Mouse (Mus musculus): ENCODE measurements at regions not wholly inside any gene's neighbourhood (a gene's known extent, or its start where the extent isn't known, plus 50 kb on each side); places are given as distances from the start of the nearest gene placed in this dataset.

GRCm38 (mm10) chr5:44416844-44417589 is 190.6 kb upstream of the Tapt1 start:
- Histone ChIP-seq H3K9ac (replicated peaks; ENCODE audit: low read length) (no peak overlapping the region), H3K9me3 (ENCODE audit: control insufficient read depth, low read length) (no peaks in the 10 kb centered on the region), H3K36me3 (ENCODE audit: control insufficient read depth, insufficient read depth, low read length) (no peaks in the 10 kb centered on the region), H3K4me1 (ENCODE audit: control insufficient read depth, insufficient read depth, low read length) (no peaks in the 10 kb centered on the region), H3K27ac (replicated peaks; ENCODE audit: low read depth, low read length) (no peak overlapping the region), H3K4me2 (ENCODE audit: low read length) (no peak overlapping the region), H3K4me3 (replicated peaks; ENCODE audit: low read depth, low read length) (no peak overlapping the region), H3K27me3 (ENCODE audit: control insufficient read depth, insufficient read depth, low read length) (no peaks in the 10 kb centered on the region)
- 85% methylated on average over 4 of the region's 4 CpGs for WGBS
- DNase-seq, result no peak
- no peak for ATAC-seq (ENCODE audit: low FRiP score, low TSS enrichment)

- H3K9ac ChIP-seq (replicated peaks; ENCODE audit: low read length), result no peak overlapping the region
- no peak overlapping the region for H3K4me2 ChIP-seq (ENCODE audit: low read length)
- DNase-seq (peak; percentile 66), ATAC-seq (ENCODE audit: low FRiP score, low TSS enrichment) (no peak)
- no peaks in the 10 kb centered on the region for H3K9me3 ChIP-seq (ENCODE audit: control insufficient read depth, low read length)
- no peaks in the 10 kb centered on the region for H3K36me3 ChIP-seq (ENCODE audit: control insufficient read depth, insufficient read depth, low read length)
- WGBS, result 48% methylated on average over 7 of the region's 7 CpGs
- no peaks in the 10 kb centered on the region for H3K4me1 ChIP-seq (ENCODE audit: control insufficient read depth, insufficient read depth, low read length)
- no peak overlapping the region for H3K27ac ChIP-seq (replicated peaks; ENCODE audit: low read depth, low read length)
- no peaks in the 10 kb centered on the region for H3K27me3 ChIP-seq (ENCODE audit: control insufficient read depth, insufficient read depth, low read length)
- no peak overlapping the region for H3K4me3 ChIP-seq (replicated peaks; ENCODE audit: low read depth, low read length)
These were observed 188.0 kb upstream of the Tapt1 start for GRCm38 (mm10) chr5:44414441-44414840.

GRCm38 (mm10) chr5:44403300-44403699 is 176.9 kb upstream of the Tapt1 start:
- DNase-seq, result no peak
- ATAC-seq (ENCODE audit: low FRiP score, low TSS enrichment), result no peak
- Histone ChIP-seq H3K36me3 (ENCODE audit: control insufficient read depth, insufficient read depth, low read length) (no peaks in the 10 kb centered on the region), H3K9me3 (ENCODE audit: control insufficient read depth, low read length) (no peaks in the 10 kb centered on the region), H3K9ac (replicated peaks; ENCODE audit: low read length) (no peak overlapping the region), H3K4me1 (ENCODE audit: control insufficient read depth, insufficient read depth, low read length) (no peaks in the 10 kb centered on the region), H3K4me2 (ENCODE audit: low read length) (no peak overlapping the region), H3K4me3 (replicated peaks; ENCODE audit: low read depth, low read length) (no peak overlapping the region), H3K27ac (replicated peaks; ENCODE audit: low read depth, low read length) (no peak overlapping the region), H3K27me3 (ENCODE audit: control insufficient read depth, insufficient read depth, low read length) (no peaks in the 10 kb centered on the region)
- 81% methylated on average over 6 of the region's 6 CpGs for WGBS

- ATAC-seq (ENCODE audit: low FRiP score, low TSS enrichment) (no peak), DNase-seq (no peak)
- no peaks in the 10 kb centered on the region for H3K9me3 ChIP-seq (ENCODE audit: control insufficient read depth, low read length)
- no peaks in the 10 kb centered on the region for H3K36me3 ChIP-seq (ENCODE audit: control insufficient read depth, insufficient read depth, low read length)
- H3K9ac ChIP-seq (replicated peaks; ENCODE audit: low read length), result no peak overlapping the region
- WGBS, result 77% methylated on average over 8 of the region's 8 CpGs
- H3K4me1 ChIP-seq (ENCODE audit: control insufficient read depth, insufficient read depth, low read length), result no peaks in the 10 kb centered on the region
- no peak overlapping the region for H3K4me2 ChIP-seq (ENCODE audit: low read length)
- no peak overlapping the region for H3K4me3 ChIP-seq (replicated peaks; ENCODE audit: low read depth, low read length)
- no peak overlapping the region for H3K27ac ChIP-seq (replicated peaks; ENCODE audit: low read depth, low read length)
- H3K27me3 ChIP-seq (ENCODE audit: control insufficient read depth, insufficient read depth, low read length), result no peaks in the 10 kb centered on the region
These were observed 174.3 kb upstream of the Tapt1 start for GRCm38 (mm10) chr5:44400573-44401332.

DNA sequence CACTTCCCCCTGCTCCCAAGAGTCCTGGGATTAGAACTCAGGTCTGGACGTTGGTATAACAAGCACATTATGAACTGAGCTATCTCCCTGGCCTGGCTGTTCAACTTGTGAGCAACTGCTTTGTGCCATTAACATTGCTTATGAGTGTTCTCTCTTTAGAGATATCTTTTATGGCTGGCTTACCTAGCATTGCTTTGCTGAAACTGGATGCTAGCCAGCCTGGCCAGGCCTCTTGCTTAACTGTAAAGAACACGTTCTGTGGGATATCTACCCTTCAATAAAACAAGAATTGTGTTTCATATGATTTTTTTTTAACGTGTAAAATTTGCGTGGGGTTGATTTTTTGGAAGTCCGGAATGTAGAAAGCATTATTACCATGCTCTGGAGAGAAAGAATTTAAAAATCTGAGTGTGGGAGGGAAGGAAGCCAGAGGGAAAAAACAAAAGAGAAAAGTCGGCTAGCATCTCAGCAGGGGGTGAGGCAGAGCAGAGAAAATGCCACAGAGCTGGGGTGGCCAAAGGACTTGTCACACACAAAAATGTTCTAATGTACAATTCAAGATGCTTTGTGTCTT is 160.9 kb upstream of the Tapt1 start:
- WGBS, result 62% methylated on average over 6 of the region's 6 CpGs
- no peaks in the 10 kb centered on the region for H3K36me3 ChIP-seq (ENCODE audit: control insufficient read depth, insufficient read depth, low read length)
- H3K27me3 ChIP-seq (ENCODE audit: control insufficient read depth, insufficient read depth, low read length), result no peaks in the 10 kb centered on the region
- no peak overlapping the region for H3K27ac ChIP-seq (replicated peaks; ENCODE audit: low read depth, low read length)
- DNase-seq (no peak), ATAC-seq (ENCODE audit: low FRiP score, low TSS enrichment) (no peak)
- H3K9ac ChIP-seq (replicated peaks; ENCODE audit: low read length), result no peak overlapping the region
- peaks cover 4% of the 10 kb centered on the region for H3K4me1 ChIP-seq (ENCODE audit: control insufficient read depth, insufficient read depth, low read length)
- no peak overlapping the region for H3K4me3 ChIP-seq (replicated peaks; ENCODE audit: low read depth, low read length)
- H3K9me3 ChIP-seq (ENCODE audit: control insufficient read depth, low read length), result no peaks in the 10 kb centered on the region
- H3K4me2 ChIP-seq (ENCODE audit: low read length), result no peak overlapping the region

DNA sequence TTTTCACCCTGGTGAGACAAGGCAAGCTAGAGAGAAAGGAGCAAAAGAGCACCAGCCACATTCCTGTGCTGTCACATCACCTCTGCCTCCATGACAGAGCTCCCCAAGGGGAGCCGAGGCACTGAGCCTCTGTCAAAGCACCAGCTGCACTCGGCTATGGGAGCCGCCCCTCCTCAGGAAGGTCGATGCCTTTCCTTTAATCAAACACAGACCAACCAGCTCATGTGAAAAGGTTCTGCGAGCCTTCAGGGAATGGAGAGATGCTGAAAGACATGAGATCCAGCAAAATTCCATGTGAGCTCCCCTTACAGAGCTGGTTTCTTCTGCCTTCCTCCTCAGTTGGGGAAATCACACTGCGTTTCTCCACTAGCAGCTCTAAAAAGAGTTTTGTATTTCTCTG is 159.8 kb upstream of the Tapt1 start:
- H3K9me3 ChIP-seq (ENCODE audit: control insufficient read depth, low read length), result no peaks in the 10 kb centered on the region
- H3K9ac ChIP-seq (replicated peaks; ENCODE audit: low read length), result no peak overlapping the region
- WGBS, result 46% methylated on average over 6 of the region's 6 CpGs
- DNase-seq (no peak), ATAC-seq (ENCODE audit: low FRiP score, low TSS enrichment) (no peak)
- H3K27ac ChIP-seq (replicated peaks; ENCODE audit: low read depth, low read length), result no peak overlapping the region
- H3K27me3 ChIP-seq (ENCODE audit: control insufficient read depth, insufficient read depth, low read length), result no peaks in the 10 kb centered on the region
- no peak overlapping the region for H3K4me2 ChIP-seq (ENCODE audit: low read length)
- H3K4me3 ChIP-seq (replicated peaks; ENCODE audit: low read depth, low read length), result no peak overlapping the region
- H3K4me1 ChIP-seq (ENCODE audit: control insufficient read depth, insufficient read depth, low read length), result peaks cover 4% of the 10 kb centered on the region
- no peaks in the 10 kb centered on the region for H3K36me3 ChIP-seq (ENCODE audit: control insufficient read depth, insufficient read depth, low read length)

DNA sequence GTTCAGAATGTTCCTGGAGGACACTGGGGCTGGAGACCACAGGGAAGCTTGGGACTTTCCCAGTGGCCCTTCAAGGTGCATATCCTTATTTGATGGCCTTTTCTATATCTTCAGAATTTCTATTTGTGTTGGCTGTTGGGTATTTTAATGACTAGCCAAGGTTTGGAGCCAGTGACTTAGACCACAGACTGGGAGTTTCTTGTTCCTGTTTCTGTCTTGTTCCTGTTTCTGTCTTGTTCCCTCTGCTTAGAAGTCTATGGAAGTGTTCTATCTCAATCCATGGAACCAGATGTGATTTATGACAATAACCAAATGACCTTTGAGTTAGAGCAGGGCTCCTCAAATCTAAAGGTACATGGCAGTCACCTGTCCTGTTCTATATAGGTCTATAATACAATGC is 156.6 kb upstream of the Tapt1 start:
- H3K4me3 ChIP-seq (replicated peaks; ENCODE audit: low read depth, low read length), result no peak overlapping the region
- ATAC-seq (ENCODE audit: low FRiP score, low TSS enrichment), result no peak
- H3K27ac ChIP-seq (replicated peaks; ENCODE audit: low read depth, low read length), result no peak overlapping the region
- no peaks in the 10 kb centered on the region for H3K27me3 ChIP-seq (ENCODE audit: control insufficient read depth, insufficient read depth, low read length)
- H3K9ac ChIP-seq (replicated peaks; ENCODE audit: low read length), result no peak overlapping the region
- H3K9me3 ChIP-seq (ENCODE audit: control insufficient read depth, low read length), result peaks cover 3% of the 10 kb centered on the region; the same call in 1 of the 2 replicates
- no peak for DNase-seq
- H3K4me2 ChIP-seq (ENCODE audit: low read length), result no peak overlapping the region
- H3K4me1 ChIP-seq (ENCODE audit: control insufficient read depth, insufficient read depth, low read length), result peaks cover 4% of the 10 kb centered on the region
- H3K36me3 ChIP-seq (ENCODE audit: control insufficient read depth, insufficient read depth, low read length), result no peaks in the 10 kb centered on the region

DNA sequence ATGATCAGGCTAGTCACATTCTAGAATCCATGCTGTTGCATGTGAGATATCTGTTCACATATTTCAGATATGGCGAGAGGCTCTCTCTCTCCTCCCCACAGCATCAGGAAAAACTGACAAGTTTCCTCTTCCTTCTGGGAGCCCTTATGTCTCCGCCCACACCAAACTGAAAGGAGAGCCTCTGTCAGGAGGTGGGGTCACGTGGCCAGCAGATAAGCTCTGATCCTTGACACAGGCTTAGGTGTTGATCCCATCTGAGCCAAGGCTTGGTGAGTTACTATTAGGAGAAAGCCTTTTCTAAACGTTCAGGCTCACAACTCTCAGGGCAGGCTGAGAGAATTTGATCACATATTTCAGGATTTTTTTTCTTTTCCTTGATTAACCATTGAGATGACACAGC is 143.6 kb upstream of the Tapt1 start:
- 27% methylated on average over 4 of the region's 4 CpGs for WGBS
- Histone ChIP-seq H3K4me2 (ENCODE audit: low read length) (no peak overlapping the region), H3K36me3 (ENCODE audit: control insufficient read depth, insufficient read depth, low read length) (no peaks in the 10 kb centered on the region), H3K4me1 (ENCODE audit: control insufficient read depth, insufficient read depth, low read length) (no peaks in the 10 kb centered on the region), H3K9me3 (ENCODE audit: control insufficient read depth, low read length) (no peaks in the 10 kb centered on the region), H3K27me3 (ENCODE audit: control insufficient read depth, insufficient read depth, low read length) (no peaks in the 10 kb centered on the region), H3K4me3 (replicated peaks; ENCODE audit: low read depth, low read length) (no peak overlapping the region), H3K9ac (replicated peaks; ENCODE audit: low read length) (no peak overlapping the region), H3K27ac (replicated peaks; ENCODE audit: low read depth, low read length) (no peak overlapping the region)
- ATAC-seq (ENCODE audit: low FRiP score, low TSS enrichment), result no peak
- DNase-seq, result peak; percentile 15

DNA sequence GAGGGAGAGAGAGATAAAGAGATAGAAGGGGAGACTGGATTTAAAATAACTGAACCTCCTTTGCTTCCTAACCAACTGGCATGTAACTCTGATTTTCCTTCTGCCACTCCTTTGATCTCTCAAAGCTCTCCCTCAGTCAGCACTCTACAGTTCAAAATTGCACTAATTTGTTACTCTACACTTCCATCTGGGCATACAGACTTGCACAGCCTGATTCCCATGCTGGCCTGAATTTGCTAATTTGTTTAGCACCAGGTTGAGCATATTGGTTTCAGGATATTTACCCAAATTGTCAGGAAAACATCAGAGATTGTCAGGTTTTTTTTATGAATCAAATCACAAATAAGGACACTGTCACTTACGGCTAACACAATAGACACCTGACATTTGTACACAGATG is 125.9 kb upstream of the Tapt1 start:
- Histone ChIP-seq H3K4me2 (ENCODE audit: low read length) (no peak overlapping the region), H3K27ac (replicated peaks; ENCODE audit: low read depth, low read length) (no peak overlapping the region), H3K9me3 (ENCODE audit: control insufficient read depth, low read length) (no peaks in the 10 kb centered on the region), H3K4me1 (ENCODE audit: control insufficient read depth, insufficient read depth, low read length) (no peaks in the 10 kb centered on the region), H3K9ac (replicated peaks; ENCODE audit: low read length) (no peak overlapping the region), H3K36me3 (ENCODE audit: control insufficient read depth, insufficient read depth, low read length) (no peaks in the 10 kb centered on the region), H3K4me3 (replicated peaks; ENCODE audit: low read depth, low read length) (no peak overlapping the region), H3K27me3 (ENCODE audit: control insufficient read depth, insufficient read depth, low read length) (no peaks in the 10 kb centered on the region)
- 92% methylated on average over 1 of the region's 1 CpGs for WGBS
- ATAC-seq (ENCODE audit: low FRiP score, low TSS enrichment) (no peak), DNase-seq (no peak)
